Mouse (Mus musculus): ENCODE data around the gene Olfr266. TPM values are rescaled to one million over a fixed set of nuclear protein-coding genes. Genes with fewer than 3 reads are reported as not detected.

Gene Olfr266
- polyA plus RNA-seq, 1 experiment from 2014 or later, result not detected

Other genes with a start within 250 kb of the Olfr266 start
- 14.8 and 18.2 TPM in 2 replicates for gene Lrif1, start 141.3 kb downstream of the Olfr266 start, polyA plus RNA-seq (2016; fragmentation: Nextera tagmentation; extraction: Ambion mirVana)
- 3.1 and 3.4 TPM in 2 replicates for gene Cd53, start 36.1 kb downstream of the Olfr266 start, polyA plus RNA-seq (2016; fragmentation: Nextera tagmentation; extraction: Ambion mirVana)
- gene Kcna3, start 209.9 kb upstream of the Olfr266 start, polyA plus RNA-seq (2016; fragmentation: Nextera tagmentation; extraction: Ambion mirVana), result 3.6 and 4.1 TPM in 2 replicates